Mouse (Mus musculus) stomach, adult 2 months (tissue): ENCODE data around the gene Tnfsf12. TPM values are rescaled to one million over a fixed set of nuclear protein-coding genes. Genes with fewer than 3 reads are reported as not detected.

Experiments used
- polyA plus RNA-seq: library from polyadenylated mRNA; depleted of rRNA; stranded (reverse); fragments of >200 nt; gene quantifications from 2 replicates; pipeline ENCODE4 v1.2.3, GENCODE M21; 2012; rRNA removed

Tnfsf12 gene
- polyA plus RNA-seq = 15.9 and 22.7 TPM in 2 replicates

DNA sequence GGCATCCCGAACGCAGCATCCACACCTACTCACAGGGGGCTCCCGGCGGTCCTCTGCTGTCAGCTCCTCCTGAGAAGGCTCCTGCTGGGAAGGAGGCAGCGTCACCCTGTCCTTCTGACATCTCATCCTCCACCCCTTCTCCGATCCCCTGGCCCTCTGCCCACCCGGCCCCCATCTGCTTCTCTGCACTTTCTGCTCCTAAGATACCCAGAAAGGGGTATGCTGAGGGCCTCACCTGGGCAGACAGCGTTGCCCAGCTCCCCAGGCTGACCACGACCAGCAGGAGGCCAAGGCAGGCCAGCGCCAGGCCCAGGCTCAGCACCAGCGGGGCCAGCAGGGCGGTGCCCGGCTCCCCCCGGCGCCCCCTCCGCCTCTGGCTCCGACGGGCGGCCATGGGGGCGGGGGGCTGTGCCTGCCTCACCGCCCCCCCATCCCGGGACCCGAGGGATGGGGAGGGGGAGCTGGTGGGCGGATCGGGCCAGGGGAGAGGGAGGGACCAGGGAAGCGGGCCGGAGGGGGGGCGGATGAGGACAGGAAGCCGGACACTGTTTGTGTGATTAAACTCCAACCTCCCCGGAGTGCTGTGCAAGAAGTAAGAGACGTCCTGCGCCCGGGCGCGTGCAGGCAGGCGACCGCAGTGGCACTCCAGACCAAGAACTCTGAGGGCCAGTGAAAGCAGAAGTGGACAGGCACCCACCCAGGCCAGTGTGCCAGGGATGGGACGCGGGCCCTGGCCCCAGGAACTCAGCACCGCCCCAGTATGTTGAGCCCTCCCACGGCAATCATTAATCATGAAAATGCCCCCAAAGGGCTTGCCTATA is at the start of gene Tnfsf12, which contains the start of gene Tnfsfm13:
Tnfsf12 (minus strand) TSS at position 489 of the 821 bp plus-strand sequence.
Tnfsfm13 (minus strand) TSS at position 738 of the 821 bp plus-strand sequence.

DNA sequence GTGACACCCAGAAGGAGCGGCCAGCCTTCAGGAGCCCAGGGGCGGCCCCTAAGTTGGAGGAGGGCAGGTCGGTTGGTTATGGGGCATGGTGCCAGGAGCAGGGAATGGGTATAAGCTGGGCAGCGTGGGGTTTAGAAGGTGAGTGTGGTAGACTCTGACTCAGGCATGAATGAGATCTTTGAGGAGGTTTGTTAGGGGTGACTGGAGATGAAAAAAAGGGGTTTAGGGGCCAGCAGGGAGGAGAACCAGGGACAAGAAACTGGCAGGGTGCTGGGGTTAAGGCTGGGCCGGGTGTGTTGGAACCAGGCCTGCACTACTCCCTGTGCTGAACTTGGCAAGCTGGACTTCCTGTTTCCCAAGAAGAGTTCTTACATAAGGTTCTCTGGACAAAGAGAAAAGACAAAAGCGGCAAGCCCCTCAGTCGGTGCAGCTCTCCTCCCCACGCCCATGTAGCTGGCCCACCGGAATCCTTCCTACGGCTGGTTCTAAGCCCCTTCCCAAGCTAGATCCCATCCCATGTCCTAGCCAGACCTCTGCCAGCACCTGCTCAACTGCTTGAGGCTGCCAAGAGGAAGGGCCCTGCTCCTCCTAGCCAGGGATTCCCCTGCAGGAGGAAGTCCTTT is 10.0 kb downstream of the Tnfsf12 start, which contains the start of gene Tnfsf13:
Tnfsf13 (minus strand) TSS at position 259 of the 623 bp plus-strand sequence.

DNA sequence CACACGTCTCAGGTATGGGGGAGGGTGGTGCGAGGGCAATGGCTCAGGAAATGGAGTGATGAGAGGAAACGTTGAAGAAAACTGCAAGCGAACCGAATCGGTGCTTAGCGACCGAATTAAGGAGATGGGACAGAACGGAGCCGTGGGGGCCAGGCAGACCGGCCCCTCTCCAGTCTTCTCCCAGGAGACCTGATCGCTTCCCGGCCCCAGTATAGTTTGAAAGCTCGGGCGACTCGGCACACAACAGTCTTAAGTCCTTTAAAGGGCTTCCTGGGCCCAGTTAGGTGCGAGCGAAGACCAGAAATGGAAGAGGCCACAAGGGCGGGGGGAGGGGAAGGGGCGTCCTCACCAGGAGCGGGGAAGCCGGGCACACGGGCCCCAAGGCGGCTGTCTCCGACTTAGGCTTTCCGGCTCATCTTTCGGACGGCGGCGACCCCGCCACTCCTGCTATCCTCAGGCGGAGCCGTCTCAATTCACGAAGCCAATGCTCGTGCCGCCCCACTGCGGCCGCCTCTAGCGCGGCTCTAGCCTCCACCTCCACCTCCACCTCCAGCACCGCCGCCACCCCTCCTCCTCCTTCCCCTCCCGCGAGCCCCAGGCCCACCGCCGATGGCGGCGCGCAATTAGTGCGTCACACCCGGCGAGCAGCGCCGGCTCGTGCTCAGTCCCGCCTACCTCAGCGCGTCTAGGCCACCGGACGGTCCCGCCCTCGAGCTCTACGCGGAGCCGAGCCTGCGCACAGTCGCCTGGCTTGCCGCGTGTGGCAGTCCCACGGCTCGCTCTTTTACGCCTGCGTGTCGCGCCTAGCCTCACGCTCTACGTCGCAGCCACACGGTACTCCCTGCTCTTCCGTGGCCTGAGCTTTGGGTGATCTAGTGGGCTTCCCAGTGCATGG is 14.1 kb downstream of the Tnfsf12 start, which contains the start of gene Senp3:
Senp3 (minus strand) TSS at position 771 of the 895 bp plus-strand sequence.

DNA sequence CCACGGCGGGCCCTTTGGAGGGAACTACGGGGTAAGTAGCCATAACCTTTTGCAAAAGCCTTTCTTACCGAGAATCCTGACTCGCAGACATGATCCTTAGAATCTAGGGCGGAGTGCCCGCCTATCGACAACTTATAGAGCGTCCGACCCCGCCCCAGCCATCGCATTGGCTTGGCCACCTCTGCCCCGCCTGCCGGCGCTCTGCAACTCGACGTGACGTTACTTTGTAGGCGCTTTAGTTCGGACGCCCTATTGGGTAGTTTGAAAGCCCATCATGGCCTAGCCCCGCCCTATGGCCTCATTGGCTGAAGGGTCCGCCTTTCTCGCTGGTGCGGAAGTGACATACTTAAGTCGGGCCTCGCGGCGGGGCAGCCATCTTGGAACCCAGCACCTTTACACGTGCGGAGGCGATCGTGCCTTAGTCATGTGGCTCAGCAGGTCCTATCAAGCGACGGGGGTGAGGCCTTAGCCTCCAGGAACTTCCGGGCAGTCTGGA is 23.4 kb downstream of the Tnfsf12 start, which contains the start of gene Eif4a1:
Eif4a1 (minus strand) TSS at position 213 of the 496 bp plus-strand sequence.

DNA sequence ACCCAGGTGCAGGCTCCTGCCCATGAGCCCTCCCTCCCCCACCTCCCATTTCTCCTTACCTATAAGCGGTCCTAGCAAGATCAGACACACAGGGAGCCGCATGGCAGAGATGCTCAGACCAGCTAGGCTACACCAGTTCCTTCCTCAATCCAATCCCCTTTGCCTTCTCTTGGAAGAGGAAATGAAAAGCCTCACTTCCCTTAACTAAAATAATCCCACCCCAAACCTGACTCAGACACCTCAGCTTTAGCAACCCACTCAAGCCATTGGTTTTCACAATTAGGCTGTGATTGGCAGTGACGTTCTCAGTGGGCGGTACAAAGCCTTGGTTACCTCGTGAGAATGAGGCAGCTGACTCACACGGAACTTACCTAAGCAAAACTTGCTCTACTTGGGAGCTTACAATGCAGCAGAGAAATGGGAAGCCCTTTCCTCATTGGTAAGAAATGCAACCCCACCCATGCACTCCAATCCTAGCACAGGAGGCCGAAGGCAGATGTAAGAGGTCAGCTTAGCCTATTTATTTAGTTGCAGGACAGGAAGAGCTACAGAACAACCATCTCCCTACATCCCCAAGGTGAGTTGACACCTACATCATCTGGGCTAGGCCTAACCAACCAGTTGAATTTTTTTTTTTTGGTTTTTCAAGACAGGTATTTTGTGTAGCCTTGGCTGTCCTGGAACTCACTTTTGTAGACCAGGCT is 29.5 kb downstream of the Tnfsf12 start, which contains the start of gene Cd68:
Cd68 (minus strand) TSS at position 193 of the 704 bp plus-strand sequence.

DNA sequence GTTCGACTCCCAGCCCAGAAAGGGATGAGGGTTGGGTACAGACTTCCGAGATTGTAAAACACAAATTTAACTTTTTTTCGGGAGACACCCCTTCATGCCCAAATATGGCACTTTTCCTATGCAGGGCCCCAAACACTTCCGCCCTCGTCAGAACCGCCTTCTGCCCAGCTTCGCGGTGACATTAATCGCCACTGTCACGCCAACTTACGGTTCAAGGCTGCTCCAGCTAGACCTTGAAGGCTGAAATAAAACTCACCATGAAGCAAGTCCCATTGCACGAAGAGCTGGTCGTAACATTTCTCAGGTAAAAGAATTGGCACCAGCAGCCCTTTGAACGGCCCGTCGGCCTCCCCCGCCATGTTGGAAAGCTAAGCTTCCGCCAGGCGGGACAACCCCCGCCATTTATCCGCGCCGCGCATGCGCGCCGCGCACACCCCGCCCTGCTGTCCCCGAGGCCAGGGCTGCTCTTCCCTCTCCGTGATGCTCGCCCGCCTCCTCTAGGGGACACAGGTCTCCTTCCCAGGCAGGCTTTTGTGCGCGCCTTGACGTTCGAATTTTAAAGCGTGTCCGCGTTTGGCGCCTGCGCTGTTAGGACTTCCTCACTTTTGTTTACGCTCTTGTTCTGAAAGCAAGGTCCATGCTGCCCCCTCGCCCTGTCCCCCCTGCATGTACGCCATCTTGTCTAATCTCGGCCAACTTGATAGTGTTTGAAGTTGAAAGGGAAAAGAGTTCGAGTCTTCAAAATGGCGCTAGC is 33.3 kb downstream of the Tnfsf12 start, which contains the start of gene Mpdu1:
Mpdu1 (minus strand) TSS at position 430 of the 754 bp plus-strand sequence.

DNA sequence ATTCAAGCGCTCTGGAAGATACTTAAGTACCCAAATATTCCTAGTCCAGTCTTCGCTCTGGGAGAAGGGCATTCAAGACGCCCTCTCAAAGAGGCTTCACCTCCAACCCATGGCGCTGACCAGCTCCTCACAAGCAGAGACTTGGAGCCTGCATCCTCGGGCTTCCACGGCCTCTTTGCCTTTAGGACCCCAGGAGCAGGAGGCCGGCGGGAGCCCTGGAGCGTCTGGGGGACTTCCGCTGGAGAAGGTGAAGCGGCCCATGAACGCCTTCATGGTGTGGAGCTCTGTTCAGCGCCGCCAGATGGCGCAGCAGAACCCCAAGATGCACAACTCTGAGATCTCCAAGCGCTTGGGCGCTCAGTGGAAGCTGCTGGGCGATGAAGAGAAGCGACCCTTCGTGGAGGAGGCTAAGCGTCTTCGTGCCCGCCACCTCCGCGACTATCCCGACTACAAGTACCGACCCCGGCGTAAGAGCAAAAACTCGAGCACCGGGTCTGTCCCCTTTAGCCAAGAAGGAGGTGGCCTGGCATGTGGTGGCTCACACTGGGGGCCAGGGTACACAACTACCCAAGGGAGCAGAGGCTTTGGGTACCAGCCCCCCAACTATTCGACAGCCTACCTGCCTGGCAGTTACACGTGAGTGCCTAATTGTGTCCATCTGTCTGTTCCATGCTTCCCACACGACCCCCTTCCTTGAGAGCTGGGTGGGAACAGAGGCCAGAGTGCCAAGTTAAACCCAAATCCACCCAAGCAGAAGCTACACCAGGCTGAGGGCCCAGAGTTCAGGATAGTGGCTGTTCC is 40.2 kb downstream of the Tnfsf12 start, which contains the start of gene Sox15:
Sox15 (plus strand) TSS at position 51 of the 801 bp plus-strand sequence.

Other genes with a start within 250 kb of the Tnfsf12 start
- 0.01 and 0.08 TPM in 2 replicates for gene Dnah2, start 146.7 kb downstream of the Tnfsf12 start, polyA plus RNA-seq
- 0.27 and 0.34 TPM in 2 replicates for gene Efnb3, start 135.6 kb downstream of the Tnfsf12 start, polyA plus RNA-seq
- 8.5 and 11.1 TPM in 2 replicates for gene Wrap53, start 115.6 kb downstream of the Tnfsf12 start, polyA plus RNA-seq
- gene Trp53, start 115.5 kb downstream of the Tnfsf12 start, polyA plus RNA-seq = 22.0 and 27.4 TPM in 2 replicates
- gene Atp1b2, start 89.9 kb downstream of the Tnfsf12 start, polyA plus RNA-seq = 4.4 and 7.2 TPM in 2 replicates
- gene Shbg, start 77.9 kb downstream of the Tnfsf12 start, polyA plus RNA-seq = not detected in 2 replicates
- gene Sat2, start 73.8 kb downstream of the Tnfsf12 start, polyA plus RNA-seq = 0.60 and 0.94 TPM in 2 replicates
- 26.3 and 30.1 TPM in 2 replicates for gene Fxr2, start 62.9 kb downstream of the Tnfsf12 start, polyA plus RNA-seq
- gene Sox15, start 40.5 kb downstream of the Tnfsf12 start, polyA plus RNA-seq = 5.0 and 6.1 TPM in 2 replicates
- 79.1 and 96.6 TPM in 2 replicates for gene Mpdu1, start 33.2 kb downstream of the Tnfsf12 start, polyA plus RNA-seq
- 19.8 and 26.7 TPM in 2 replicates for gene Cd68, start 29.7 kb downstream of the Tnfsf12 start, polyA plus RNA-seq
- gene Eif4a1, start 23.4 kb downstream of the Tnfsf12 start, polyA plus RNA-seq = 47.2 and 66.8 TPM in 2 replicates
- gene Senp3, start 13.8 kb downstream of the Tnfsf12 start, polyA plus RNA-seq = 10.6 and 12.6 TPM in 2 replicates
- gene Tnfsf13, start 10.1 kb downstream of the Tnfsf12 start, polyA plus RNA-seq = 1.0 and 1.7 TPM in 2 replicates
- gene Tnfsfm13, start 249 bp upstream of the Tnfsf12 start, polyA plus RNA-seq = 4.2 and 5.1 TPM in 2 replicates
- 7.3 and 12.3 TPM in 2 replicates for gene Polr2a, start 62.8 kb upstream of the Tnfsf12 start, polyA plus RNA-seq
- gene Slc35g3, start 66.1 kb upstream of the Tnfsf12 start, polyA plus RNA-seq = 0.12 and 0.19 TPM in 2 replicates
- 10.3 and 17.5 TPM in 2 replicates for gene Zbtb4, start 70.1 kb upstream of the Tnfsf12 start, polyA plus RNA-seq
- gene Chrnb1, start 100.1 kb upstream of the Tnfsf12 start, polyA plus RNA-seq = 3.2 and 5.8 TPM in 2 replicates
- 2.3 and 2.6 TPM in 2 replicates for gene Fgf11, start 106.0 kb upstream of the Tnfsf12 start, polyA plus RNA-seq
- gene Tmem102, start 109.8 kb upstream of the Tnfsf12 start, polyA plus RNA-seq = 23.4 and 35.3 TPM in 2 replicates
- gene Gm39566, start 119.4 kb upstream of the Tnfsf12 start, polyA plus RNA-seq = not detected in 2 replicates
- not detected in 2 replicates for gene Spem2, start 122.6 kb upstream of the Tnfsf12 start, polyA plus RNA-seq
- 0.05 TPM in 1 of 2 replicates, not detected in the other for gene Spem1, start 126.3 kb upstream of the Tnfsf12 start, polyA plus RNA-seq
- gene Nlgn2, start 141.9 kb upstream of the Tnfsf12 start, polyA plus RNA-seq = 10.0 and 11.0 TPM in 2 replicates
- gene Tmem256, start 142.7 kb upstream of the Tnfsf12 start, polyA plus RNA-seq = 105 and 145 TPM in 2 replicates
- 51.9 and 53.6 TPM in 2 replicates for gene Plscr3, start 150.5 kb upstream of the Tnfsf12 start, polyA plus RNA-seq
- 18.6 and 19.9 TPM in 2 replicates for gene Tnk1, start 162.9 kb upstream of the Tnfsf12 start, polyA plus RNA-seq
- not detected in 2 replicates for gene Tmem95, start 182.2 kb upstream of the Tnfsf12 start, polyA plus RNA-seq
- 7.2 and 8.2 TPM in 2 replicates for gene Kctd11, start 185.6 kb upstream of the Tnfsf12 start, polyA plus RNA-seq
- gene Acap1, start 199.7 kb upstream of the Tnfsf12 start, polyA plus RNA-seq = 0.81 and 1.9 TPM in 2 replicates
- 0.77 and 1.0 TPM in 2 replicates for gene 2810408A11Rik, start 205.1 kb upstream of the Tnfsf12 start, polyA plus RNA-seq
- 11.5 and 14.7 TPM in 2 replicates for gene Neurl4, start 205.2 kb upstream of the Tnfsf12 start, polyA plus RNA-seq
- gene Gps2, start 218.0 kb upstream of the Tnfsf12 start, polyA plus RNA-seq = 71.1 and 72.4 TPM in 2 replicates
- 152 and 162 TPM in 2 replicates for gene Eif5a, start 226.1 kb upstream of the Tnfsf12 start, polyA plus RNA-seq
- gene Ybx2, start 239.9 kb upstream of the Tnfsf12 start, polyA plus RNA-seq = 26.1 and 33.8 TPM in 2 replicates